Mouse (Mus musculus) megakaryocyte, embryonic 14.5 days (primary cell): ENCODE measurements around the gene Adamts15.

Experiments
- FLI1 ChIP-seq: IDR thresholded peaks from 2 replicates; pipeline ENCODE4 v1.6.1; 2012; ENCODE audit warnings: low read length, inconsistent platforms, mixed read lengths
- GATA1 ChIP-seq: IDR thresholded peaks from 3 replicates; pipeline ENCODE4 v1.6.1; 2012; ENCODE audit warnings: mixed read lengths, low read length, inconsistent platforms, borderline replicate concordance

GRCm38 (mm10) chr9:30945276-30945675 is 23.0 kb upstream of the Adamts15 start:
- TF ChIP-seq GATA1 (no peak), FLI1 (no peak)
